8 mouse cellular contexts compared by ENCODE assay signal in genomic region chr11:86581250-86581753, GRCm38 (mm10). TPM values are rescaled to one million over a fixed set of nuclear protein-coding genes. Genes with fewer than 3 reads are reported as not detected.
A peak's percentile ranks its signal among the peaks of the same experiment; 100 is the strongest.
DNase-seq lines count a peak whose midpoint lies in the region; ATAC-seq and TF ChIP-seq lines count a peak whose summit lies in the region.

No protein-coding gene starts in this region.

- H3K4me1 ChIP-seq in bone marrow macrophage, adult 2 months (ENCODE audit: control insufficient read depth, insufficient read depth, low read length): peaks cover 43% of the 10 kb centered on the region
- H3K4me1 ChIP-seq in heart, embryonic 12.5 days (replicated peaks): peaks cover 61% of the 10 kb centered on the region
- 0 out of 2 replicates have a peak, but pooled peaks cover 7% of the 10 kb centered on the region for H3K4me1 ChIP-seq in neural tube, embryonic 15.5 days

- no peak for TF ChIP-seq CTCF in bone marrow macrophage, adult 2 months (IDR thresholded peaks at IDR 0.05; ENCODE audit: low read depth, low read length)

- no peak overlapping the region for H3ac ChIP-seq in myocyte (ENCODE audit: control insufficient read depth, insufficient read length)

- peak overlapping the region; percentile 33; the same call in 1 of the 2 replicates for H3K9ac ChIP-seq in heart, embryonic 12.5 days
- H3K9ac ChIP-seq in neural tube, embryonic 15.5 days (replicated peaks): no peak overlapping the region

- H3K27me3 ChIP-seq in heart, embryonic 12.5 days (replicated peaks): no peaks in the 10 kb centered on the region
- no peaks in the 10 kb centered on the region for H3K27me3 ChIP-seq in myocyte (ENCODE audit: control insufficient read depth, insufficient read depth, insufficient read length)
- H3K27me3 ChIP-seq in neural tube, embryonic 15.5 days (replicated peaks): no peaks in the 10 kb centered on the region

- peak; percentile 60 for ATAC-seq in CD4-positive, CD25-positive, alpha-beta regulatory T cell, adult 4 months
- peak; percentile 38; the same call in 1 of the 2 replicates for ATAC-seq in heart, embryonic 12.5 days (ENCODE audit: insufficient number of reproducible peaks, low FRiP score)
- no peak for ATAC-seq in neural tube, embryonic 15.5 days (ENCODE audit: low FRiP score)

- peak overlapping the region; percentile 45 for H3K4me2 ChIP-seq in heart, embryonic 12.5 days
- H3K4me2 ChIP-seq in myocyte (ENCODE audit: low read depth): peak overlapping the region; percentile 92
- H3K4me2 ChIP-seq in neural tube, embryonic 15.5 days: no peak overlapping the region

- peak overlapping the region; percentile 51 for H3K4me3 ChIP-seq in bone marrow macrophage, adult 2 months (ENCODE audit: insufficient read depth, low read length)
- H3K4me3 ChIP-seq in heart, embryonic 12.5 days: no peak overlapping the region
- peak overlapping the region; percentile 93 for H3K4me3 ChIP-seq in myocyte
- H3K4me3 ChIP-seq in neural tube, embryonic 15.5 days (replicated peaks): no peak overlapping the region

- WGBS in heart, embryonic 12.5 days: 12% methylated on average over 11 of the region's 11 CpGs
- 80% methylated on average over 11 of the region's 11 CpGs for WGBS in neural tube, embryonic 15.5 days

- H3K36me3 ChIP-seq in heart, embryonic 12.5 days: no peaks in the 10 kb centered on the region
- peaks cover 35% of the 10 kb centered on the region for H3K36me3 ChIP-seq in myocyte (ENCODE audit: control insufficient read depth, insufficient read depth)
- H3K36me3 ChIP-seq in neural tube, embryonic 15.5 days: no peaks in the 10 kb centered on the region; the same call in 1 of the 2 replicates

- peaks cover 43% of the 10 kb centered on the region for H3K79me2 ChIP-seq in myocyte (ENCODE audit: control insufficient read depth, insufficient read depth)

- H3K9me3 ChIP-seq in heart, embryonic 12.5 days (replicated peaks): no peaks in the 10 kb centered on the region
- H3K9me3 ChIP-seq in neural tube, embryonic 15.5 days (replicated peaks): no peaks in the 10 kb centered on the region

- intact Hi-C loops in left cerebral cortex, postnatal 4 days (cut with DNase I): no loop called here

- peak; percentile 72 to 80 for DNase-seq in kidney, postnatal 36 days
- DNase-seq in left cerebral cortex, postnatal 4 days: no peak
- no peak for DNase-seq in urinary bladder, adult 2 months (ENCODE audit: low spot score)

- no peak for TF ChIP-seq POLR2A in bone marrow macrophage, adult 2 months (IDR thresholded peaks at IDR 0.05; ENCODE audit: borderline replicate concordance, low read depth, low read length)
- TF ChIP-seq POLR2A in myocyte (IDR thresholded peaks at IDR 0.05; ENCODE audit: insufficient read length, low read depth): peak; percentile 92

- H3K27ac ChIP-seq in bone marrow macrophage, adult 2 months (ENCODE audit: insufficient read depth, low read depth, low read length): peak overlapping the region; percentile 96
- H3K27ac ChIP-seq in heart, embryonic 12.5 days (ENCODE audit: poor library complexity, severe bottlenecking): peak overlapping the region; percentile 76
- no peak overlapping the region for H3K27ac ChIP-seq in neural tube, embryonic 15.5 days (replicated peaks)

TF ChIP-seq in myocyte, 11 proteins besides CTCF, POLR2A, EP300 and RAD21:
- TF ChIP-seq E2F4 (IDR thresholded peaks at IDR 0.05; ENCODE audit: insufficient read depth) (no peak), POLR2AphosphoS2 (IDR thresholded peaks at IDR 0.05; ENCODE audit: insufficient read length, low read depth) (peak; percentile 99)

RNA-seq across cellular contexts. Expression of gene Tubd1, which starts 36.5 kb away (rescaled TPM):
- polyA plus RNA-seq in CD4-positive, CD25-positive, alpha-beta regulatory T cell, adult 4 months (2017; shearing (Covaris generic)): 1 to 10 TPM; 4.0 to 6.7 TPM
- 6.2 and 6.9 TPM in 2 replicates for polyA plus RNA-seq in bone marrow macrophage, adult 2 months (2012; ENCODE audit: insufficient read depth, insufficient read length, missing spikeins)
- polyA plus RNA-seq in heart, embryonic 12.5 days (2016; fragmentation: Nextera tagmentation; extraction: Ambion mirVana): 11.1 and 11.4 TPM in 2 replicates
- 6.6 TPM for polyA plus RNA-seq in myocyte (2012; fragmentation: generic; extraction: Trizol)
- total RNA-seq in left cerebral cortex, postnatal 4 days (2021): 1 to 10 TPM; 5.0 to 5.8 TPM
- 6.5 and 7.9 TPM in 2 replicates for polyA plus RNA-seq in urinary bladder, adult 2 months (2012; rRNA removed)
- polyA plus RNA-seq in neural tube, embryonic 15.5 days (2015; fragmentation: Nextera tagmentation; extraction: Ambion mirVana): 6.6 and 7.7 TPM in 2 replicates

RNA-seq across cellular contexts. Expression of gene Rps6kb1, which starts 36.7 kb away (rescaled TPM):
- polyA plus RNA-seq in CD4-positive, CD25-positive, alpha-beta regulatory T cell, adult 4 months (2017; shearing (Covaris generic)): 10 to 100 TPM; 58.9 to 62.5 TPM
- polyA plus RNA-seq in bone marrow macrophage, adult 2 months (2012; ENCODE audit: insufficient read depth, insufficient read length, missing spikeins): 30.9 and 33.0 TPM in 2 replicates
- 56.8 and 57.1 TPM in 2 replicates for polyA plus RNA-seq in heart, embryonic 12.5 days (2016; fragmentation: Nextera tagmentation; extraction: Ambion mirVana)
- polyA plus RNA-seq in myocyte (2012; fragmentation: generic; extraction: Trizol): 13.0 TPM
- total RNA-seq in left cerebral cortex, postnatal 4 days (2021): 10 to 100 TPM; 45.5 to 48.7 TPM
- polyA plus RNA-seq in urinary bladder, adult 2 months (2012; rRNA removed): 17.4 and 17.9 TPM in 2 replicates
- 55.9 and 58.2 TPM in 2 replicates for polyA plus RNA-seq in neural tube, embryonic 15.5 days (2015; fragmentation: Nextera tagmentation; extraction: Ambion mirVana)

Comparison
In these comparisons a context has a peak if more than half of its experiments do, and no peak if none do; other contexts are left out.
1. H3K4me3 ChIP-seq: peak in bone marrow macrophage, adult 2 months (single experiment) and myocyte (single experiment); none in heart, embryonic 12.5 days (single experiment) and neural tube, embryonic 15.5 days (single experiment).
2. DNase-seq: peak in kidney, postnatal 36 days (2 of 2); none in left cerebral cortex, postnatal 4 days (single experiment) and urinary bladder, adult 2 months (single experiment).